Mouse (Mus musculus) heart, embryonic 10.5 days (tissue): ENCODE data around the gene Bcr. TPM values are rescaled to one million over a fixed set of nuclear protein-coding genes. Genes with fewer than 3 reads are reported as not detected.
A peak's percentile ranks its signal among the peaks of the same experiment; 100 is the strongest.
"Not testable (repeated sequence)": the region's sequence is repeated elsewhere in the genome, so short reads cannot be mapped to it uniquely, and the experiment has no call there.

Experiments used
- DNase-seq: peaks from one replicate; pipeline ENCODE4 v3.0.0-alpha.2; 2017; ENCODE audit warnings: low spot score
- H3K27ac ChIP-seq: fragments of 300-500 bp; sonication (generic); 2 replicates; pipeline ENCODE4 v1.5.1; 2016; ENCODE audit warnings: mild to moderate bottlenecking
- H3K27me3 ChIP-seq: fragments of 300-500 bp; sonication (generic); 2 replicates; pipeline ENCODE4 v1.6.1; 2016; ENCODE audit warnings: mild to moderate bottlenecking; ENCODE audit not compliant: poor library complexity, insufficient read depth, severe bottlenecking
- H3K36me3 ChIP-seq: fragments of 300-500 bp; sonication (generic); 2 replicates; pipeline ENCODE4 v1.6.1; 2016; ENCODE audit warnings: mild to moderate bottlenecking, moderate library complexity
- H3K4me1 ChIP-seq: fragments of 300-500 bp; sonication (generic); 2 replicates; pipeline ENCODE4 v1.6.1; 2016; ENCODE audit warnings: mild to moderate bottlenecking
- H3K4me3 ChIP-seq: fragments of 300-500 bp; sonication (generic); 2 replicates; pipeline ENCODE4 v1.5.1; 2016; ENCODE audit warnings: mild to moderate bottlenecking, moderate library complexity
- H3K9me3 ChIP-seq: fragments of 300-500 bp; sonication (generic); 2 replicates; pipeline ENCODE4 v1.6.1; 2016; ENCODE audit warnings: mild to moderate bottlenecking, moderate library complexity
- WGBS: fragments of 180-500 bp; shearing (Covaris S2); methylation state at CpG from one replicate; pipeline ENCODE4 v1.1.7; 2016; 5-methylcytosine and 5-hydroxymethylcytosine counted together
- polyA plus RNA-seq: library from polyadenylated mRNA; unstranded; fragments of >200 nt; fragmentation: Nextera tagmentation; extraction: Ambion mirVana; gene quantifications from 2 replicates; pipeline ENCODE4 v1.2.1, GENCODE M21; 2016

Gene Bcr
- polyA plus RNA-seq, 1 experiment from 2014 or later = 26.6 TPM

DNA sequence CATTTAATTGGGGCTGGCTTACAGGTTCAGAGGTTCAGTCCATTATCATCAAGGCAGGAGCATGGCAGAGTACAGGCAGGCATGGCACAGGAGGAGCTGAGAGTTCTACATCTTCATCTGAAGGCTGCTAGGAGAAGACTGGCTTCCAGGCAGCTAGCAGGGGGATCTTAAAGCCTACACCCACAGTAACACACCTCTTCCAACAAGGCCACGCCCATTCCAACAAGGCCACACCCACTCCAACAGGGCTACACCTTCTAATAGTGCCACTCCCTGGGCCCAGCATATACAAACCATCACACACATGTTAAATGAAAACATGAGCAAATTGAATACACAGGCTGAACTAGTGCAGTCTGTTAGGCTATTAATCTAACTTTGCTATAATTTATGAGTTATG is 18.3 kb upstream of the Bcr start:
- H3K27ac ChIP-seq, H3K4me3 ChIP-seq, H3K9me3 ChIP-seq, DNase-seq, H3K27me3 ChIP-seq: not testable (repeated sequence)
- WGBS = 12% methylated on average over 1 of the region's 1 CpGs
- peaks cover 14% of the 10 kb centered on the region; the same call in 1 of the 2 replicates for H3K36me3 ChIP-seq
- H3K4me1 ChIP-seq = peaks cover 21% of the 10 kb centered on the region

DNA sequence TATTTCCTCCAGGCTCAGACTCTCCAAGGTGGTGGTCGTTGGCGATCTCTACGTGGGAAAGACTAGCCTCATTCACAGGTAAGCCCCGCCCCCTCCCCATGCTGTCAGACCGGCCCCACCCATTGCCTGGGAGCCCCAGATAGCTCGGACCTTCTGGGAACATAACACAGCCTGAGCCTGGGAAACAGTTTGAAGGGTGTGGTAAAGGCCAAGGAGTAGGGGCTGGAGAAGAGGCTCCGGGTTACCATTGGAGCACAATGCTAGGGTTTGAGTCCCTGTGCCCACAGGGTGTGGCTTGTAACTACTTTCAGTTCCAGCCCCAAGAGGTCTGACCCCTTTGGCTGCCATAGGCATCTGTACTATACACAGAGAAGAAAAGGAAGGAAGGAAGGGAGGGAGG is 15.9 kb upstream of the Bcr start:
- peaks cover 4% of the 10 kb centered on the region; the same call in 1 of the 2 replicates for H3K27me3 ChIP-seq
- 27% methylated on average over 7 of the region's 7 CpGs for WGBS
- DNase-seq = no peak

DNA sequence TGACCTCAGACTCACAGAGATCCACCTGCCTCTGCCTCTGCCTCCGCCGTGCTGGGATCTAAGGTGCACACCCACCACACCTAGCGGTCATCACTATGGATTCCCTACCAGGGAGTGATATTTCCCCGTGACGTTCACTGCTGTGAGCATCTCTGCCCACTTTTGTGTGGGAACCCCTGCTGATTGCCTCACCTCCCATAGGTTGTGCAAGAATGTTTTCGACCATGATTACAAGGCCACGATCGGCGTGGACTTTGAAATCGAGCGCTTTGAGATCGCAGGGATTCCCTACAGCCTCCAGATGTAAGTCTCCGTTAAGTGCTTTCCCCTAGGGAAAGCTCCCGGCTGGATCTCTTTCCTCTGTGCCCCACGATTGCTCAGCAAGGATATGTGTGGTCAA is 14.6 kb upstream of the Bcr start:
- 87% methylated on average over 15 of the region's 15 CpGs for WGBS
- peaks cover 11% of the 10 kb centered on the region for H3K27me3 ChIP-seq
- peaks cover 12% of the 10 kb centered on the region; the same call in 1 of the 2 replicates for H3K4me1 ChIP-seq
- no peaks in the 10 kb centered on the region for H3K9me3 ChIP-seq
- no peak overlapping the region for H3K4me3 ChIP-seq
- H3K36me3 ChIP-seq = peaks cover 14% of the 10 kb centered on the region; the same call in 1 of the 2 replicates
- no peak for DNase-seq
- H3K27ac ChIP-seq = no peak overlapping the region

More for the DNA sequence above, 15.9 kb upstream of the Bcr start:
- Histone ChIP-seq H3K9me3 (no peaks in the 10 kb centered on the region), H3K4me1 (peaks cover 12% of the 10 kb centered on the region; the same call in 1 of the 2 replicates), H3K27ac (no peak overlapping the region), H3K36me3 (peaks cover 14% of the 10 kb centered on the region; the same call in 1 of the 2 replicates), H3K4me3 (no peak overlapping the region)

DNA sequence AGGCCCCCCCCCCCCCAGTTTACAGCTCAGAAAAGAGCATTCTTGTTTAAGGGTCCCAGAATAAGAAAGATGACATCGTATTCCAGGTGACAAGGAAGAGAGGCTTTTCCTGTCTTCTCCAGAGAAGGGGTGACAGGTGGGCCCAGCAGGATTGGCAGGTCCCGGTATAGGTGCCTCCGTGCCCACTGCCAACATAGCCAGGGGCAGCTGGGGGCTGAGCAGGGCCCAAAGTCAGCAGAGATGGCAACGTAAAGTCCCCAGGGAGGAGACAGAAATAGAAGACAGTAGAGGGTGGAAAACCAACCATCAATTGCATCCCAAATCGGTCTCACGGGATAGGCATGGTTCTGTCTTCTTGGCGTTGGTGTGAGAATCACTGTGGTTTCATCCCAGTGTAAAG is 11.7 kb upstream of the Bcr start:
- H3K4me1 ChIP-seq = peaks cover 21% of the 10 kb centered on the region
- no peak overlapping the region for H3K4me3 ChIP-seq
- no peak overlapping the region for H3K27ac ChIP-seq
- peaks cover 8% of the 10 kb centered on the region; the same call in 1 of the 2 replicates for H3K36me3 ChIP-seq
- peaks cover 24% of the 10 kb centered on the region for H3K27me3 ChIP-seq
- 85% methylated on average over 7 of the region's 7 CpGs for WGBS
- no peaks in the 10 kb centered on the region for H3K9me3 ChIP-seq
- DNase-seq = no peak

DNA sequence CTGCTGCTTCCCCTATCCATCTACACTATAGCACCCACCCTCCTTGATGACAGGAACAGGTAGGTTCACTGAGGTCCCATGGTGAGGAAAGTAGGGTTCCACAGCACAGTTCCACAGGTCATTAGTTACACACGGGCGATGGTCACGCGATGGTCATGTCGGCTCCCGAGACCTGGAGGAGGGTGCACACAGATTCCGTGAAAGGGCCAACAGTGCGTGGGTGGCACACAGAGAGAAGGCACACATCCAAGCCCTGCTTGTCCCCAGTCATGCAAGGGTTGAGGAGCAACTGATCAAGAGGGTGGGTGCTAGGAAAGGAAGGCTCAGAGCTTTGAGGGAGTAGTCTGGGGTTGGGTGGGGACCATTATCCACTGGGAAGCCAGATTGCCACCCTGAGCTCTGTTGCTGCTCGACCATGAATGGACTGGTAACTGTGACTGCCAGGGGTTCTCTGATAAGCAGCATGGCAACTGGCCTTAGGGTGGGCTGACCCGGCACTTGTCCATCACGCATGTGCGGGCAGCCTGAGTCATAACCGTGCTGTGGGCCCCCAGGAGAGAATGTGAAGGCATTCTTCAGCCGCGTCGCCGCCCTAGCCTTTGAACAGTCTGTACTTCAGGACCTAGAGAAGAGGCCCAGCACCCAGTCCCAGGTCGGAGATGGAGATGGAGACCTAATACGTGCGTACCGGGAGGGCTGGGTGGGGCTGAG is 8.9 kb upstream of the Bcr start:
- peaks cover 32% of the 10 kb centered on the region for H3K4me1 ChIP-seq
- 92% methylated on average over 21 of the region's 21 CpGs for WGBS
- no peak overlapping the region for H3K27ac ChIP-seq
- peaks cover 35% of the 10 kb centered on the region for H3K27me3 ChIP-seq
- H3K36me3 ChIP-seq = no peaks in the 10 kb centered on the region
- DNase-seq = no peak
- H3K9me3 ChIP-seq = no peaks in the 10 kb centered on the region
- no peak overlapping the region for H3K4me3 ChIP-seq

DNA sequence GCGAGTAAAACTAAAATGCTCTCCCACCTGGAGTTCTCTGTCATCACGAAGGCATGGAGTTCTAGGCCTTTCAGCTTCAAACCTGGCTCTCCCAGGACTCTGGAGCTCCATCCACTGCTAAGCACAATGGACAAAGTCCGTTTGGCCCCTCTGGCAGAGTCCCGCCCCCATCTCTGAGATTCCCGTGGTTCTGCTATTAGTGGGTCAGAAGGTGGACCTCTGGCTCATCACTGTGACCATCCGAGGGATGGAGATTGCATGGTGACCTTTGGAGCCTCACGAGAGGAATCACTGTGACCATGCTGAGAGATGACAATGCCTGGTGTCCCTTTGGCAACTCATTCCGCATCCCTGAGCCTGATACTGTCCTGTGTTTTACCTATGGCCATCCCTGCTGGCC is 7.5 kb upstream of the Bcr start:
- WGBS = 82% methylated on average over 8 of the region's 8 CpGs
- Histone ChIP-seq H3K27me3 (peaks cover 48% of the 10 kb centered on the region), H3K27ac (no peak overlapping the region), H3K4me3 (no peak overlapping the region), H3K9me3 (no peaks in the 10 kb centered on the region), H3K4me1 (peaks cover 32% of the 10 kb centered on the region), H3K36me3 (no peaks in the 10 kb centered on the region)
- DNase-seq = no peak

DNA sequence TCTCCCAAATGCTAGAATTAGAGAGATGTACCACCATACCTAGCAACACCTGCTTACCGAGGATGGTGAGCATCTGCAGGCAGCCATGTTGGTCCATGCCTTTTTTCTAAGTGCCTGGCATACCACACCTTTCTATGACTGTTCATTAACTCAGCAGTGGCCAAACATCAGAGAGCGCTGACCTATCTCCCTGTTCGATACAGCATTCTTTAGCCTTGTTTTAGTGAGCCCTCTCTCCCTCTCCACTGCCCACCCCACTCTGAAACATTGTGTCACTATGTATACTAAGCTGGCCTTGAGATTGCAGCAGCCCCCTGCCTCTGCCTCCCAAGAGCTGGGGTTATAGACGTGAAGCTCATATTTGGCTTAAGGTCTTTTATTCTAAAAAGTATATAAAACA is 6.7 kb upstream of the Bcr start:
- no peak overlapping the region for H3K4me3 ChIP-seq
- no peaks in the 10 kb centered on the region for H3K36me3 ChIP-seq
- peaks cover 50% of the 10 kb centered on the region for H3K27me3 ChIP-seq
- WGBS = 77% methylated on average over 4 of the region's 4 CpGs
- H3K4me1 ChIP-seq = peaks cover 32% of the 10 kb centered on the region
- H3K9me3 ChIP-seq = no peaks in the 10 kb centered on the region
- H3K27ac ChIP-seq = no peak overlapping the region
- DNase-seq = no peak

DNA sequence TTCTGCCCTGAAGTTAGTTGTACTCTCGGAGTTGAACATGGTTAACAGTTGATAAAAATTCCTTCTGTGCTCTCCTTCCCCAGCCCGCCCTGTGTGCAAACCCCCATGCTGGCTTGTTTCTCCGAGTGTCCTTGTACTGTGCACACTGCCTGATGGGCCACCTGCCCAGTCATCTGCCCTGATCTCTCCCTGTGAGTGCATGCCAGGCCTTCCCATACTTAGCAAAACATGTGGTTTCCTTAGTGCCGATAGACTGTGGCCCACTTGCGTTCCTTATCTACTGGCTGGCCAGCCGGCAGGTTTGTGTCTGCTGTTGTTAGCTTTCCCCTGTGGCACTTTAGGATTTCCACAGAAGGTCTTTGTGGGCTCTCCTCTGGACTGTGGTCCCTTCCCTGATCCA is 6.3 kb upstream of the Bcr start:
- H3K27ac ChIP-seq = no peak overlapping the region
- H3K27me3 ChIP-seq = peaks cover 47% of the 10 kb centered on the region
- no peak overlapping the region for H3K4me3 ChIP-seq
- H3K9me3 ChIP-seq = no peaks in the 10 kb centered on the region
- H3K4me1 ChIP-seq = peaks cover 32% of the 10 kb centered on the region
- WGBS = 24% methylated on average over 6 of the region's 6 CpGs
- H3K36me3 ChIP-seq = no peaks in the 10 kb centered on the region
- no peak for DNase-seq

DNA sequence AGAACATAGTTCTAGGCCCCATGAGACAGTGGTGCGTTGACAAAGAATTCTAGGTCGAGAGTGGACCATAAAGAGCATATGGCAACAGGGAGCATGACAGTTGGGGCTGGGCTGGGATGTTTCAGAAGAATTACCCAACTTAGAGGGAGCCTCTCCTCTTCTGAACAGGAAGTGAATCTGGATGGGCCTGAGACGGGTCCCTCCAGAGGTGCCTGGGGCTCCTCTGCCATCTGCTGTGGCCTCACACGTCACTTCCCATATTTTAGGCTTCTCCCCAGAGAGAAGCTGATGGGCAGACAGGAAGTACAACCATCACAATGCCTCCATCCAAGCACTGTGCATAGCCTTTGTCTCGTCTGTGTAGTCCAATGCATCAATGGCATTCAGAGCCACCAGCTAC is 4.7 kb upstream of the Bcr start:
- no peak for DNase-seq
- Histone ChIP-seq H3K4me1 (peaks cover 40% of the 10 kb centered on the region), H3K36me3 (no peaks in the 10 kb centered on the region), H3K4me3 (no peak overlapping the region), H3K9me3 (no peaks in the 10 kb centered on the region), H3K27me3 (peaks cover 40% of the 10 kb centered on the region), H3K27ac (no peak overlapping the region)
- 78% methylated on average over 5 of the region's 5 CpGs for WGBS

DNA sequence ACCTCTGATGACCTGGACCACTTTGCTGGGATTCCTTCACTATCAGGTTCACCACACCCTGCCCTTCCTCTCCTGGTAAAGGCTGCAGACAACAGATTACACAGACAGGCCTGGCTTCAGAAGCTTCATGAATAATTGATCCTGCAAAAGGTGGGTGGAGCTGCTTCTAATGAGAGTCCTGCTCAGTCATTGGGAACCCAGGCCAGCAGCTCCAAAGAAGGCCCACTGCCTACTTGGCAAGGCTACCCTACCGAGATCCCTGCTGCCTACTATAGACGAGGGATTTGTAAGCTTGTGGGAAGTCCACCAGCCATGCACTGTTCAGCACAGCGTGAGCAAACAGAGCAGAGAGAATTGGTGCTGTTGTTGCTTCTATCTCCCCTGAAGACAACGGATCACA is 4.1 kb upstream of the Bcr start:
- Histone ChIP-seq H3K36me3 (no peaks in the 10 kb centered on the region), H3K27me3 (peaks cover 35% of the 10 kb centered on the region), H3K4me1 (peaks cover 45% of the 10 kb centered on the region), H3K4me3 (no peak overlapping the region), H3K27ac (no peak overlapping the region), H3K9me3 (no peaks in the 10 kb centered on the region)
- no peak for DNase-seq
- WGBS = 24% methylated on average over 4 of the region's 4 CpGs

DNA sequence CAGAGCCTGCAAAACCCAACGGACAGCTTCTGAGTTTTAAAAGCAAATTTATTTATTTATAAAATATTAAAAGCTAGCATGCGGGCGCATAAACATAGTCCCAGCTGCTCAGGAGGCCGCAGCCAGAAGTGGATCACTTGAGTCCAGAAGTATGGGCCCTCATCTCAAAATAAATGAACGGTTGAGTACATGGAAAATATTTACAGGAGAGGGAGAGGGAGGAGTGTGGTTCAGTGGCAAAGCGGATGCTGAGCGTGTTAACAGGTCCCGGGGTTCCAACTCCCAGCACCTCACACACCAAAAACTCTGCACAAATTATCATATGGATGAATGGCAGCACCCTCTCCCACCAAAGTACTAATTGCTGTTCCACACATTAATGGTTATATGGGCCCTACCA is 2.1 kb upstream of the Bcr start:
- 82% methylated on average over 8 of the region's 8 CpGs for WGBS
- DNase-seq = no peak
- no peaks in the 10 kb centered on the region for H3K9me3 ChIP-seq
- H3K4me1 ChIP-seq = peaks cover 58% of the 10 kb centered on the region
- no peak overlapping the region for H3K27ac ChIP-seq
- no peak overlapping the region for H3K4me3 ChIP-seq
- H3K27me3 ChIP-seq = peaks cover 44% of the 10 kb centered on the region
- no peaks in the 10 kb centered on the region for H3K36me3 ChIP-seq

DNA sequence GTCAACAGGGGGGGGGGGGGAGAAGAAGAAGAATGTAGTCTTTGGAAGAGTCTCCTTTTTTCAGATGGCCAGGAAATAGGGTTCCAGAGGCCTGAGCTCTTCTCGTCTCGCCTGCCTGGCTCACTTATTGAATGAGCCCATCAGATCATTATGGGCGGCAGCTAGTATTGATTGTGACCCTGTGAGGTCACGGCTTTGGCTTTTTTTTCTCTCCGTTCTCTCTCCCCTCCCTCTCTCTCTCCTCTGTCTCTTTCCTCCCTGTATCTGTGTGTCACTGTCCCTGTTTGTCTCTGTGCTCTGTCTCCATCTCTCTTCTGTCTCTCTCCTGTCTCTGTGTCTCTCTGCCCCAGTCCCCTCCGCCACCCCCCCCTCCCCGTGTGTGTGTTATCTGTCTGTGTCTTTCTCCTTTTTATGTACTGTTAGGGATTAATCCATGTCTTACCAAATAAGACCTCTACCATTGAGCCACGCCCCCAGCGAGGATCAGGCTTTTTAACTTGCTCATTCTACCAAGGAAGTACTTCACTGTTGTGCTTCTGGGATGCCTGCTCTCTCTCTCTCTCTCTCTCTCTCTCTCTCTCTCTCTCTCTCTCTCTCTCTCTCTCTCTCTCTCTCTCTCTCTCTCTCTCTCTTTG is 1.5 kb upstream of the Bcr start:
- WGBS = 47% methylated on average over 9 of the region's 9 CpGs
- 0 out of 2 replicates have a peak overlapping the region, but pooled peaks have one; percentile 12 for H3K4me3 ChIP-seq
- peaks cover 45% of the 10 kb centered on the region for H3K27me3 ChIP-seq
- 0 out of 2 replicates have a peak overlapping the region, but pooled peaks have one; percentile 18 for H3K27ac ChIP-seq
- no peak for DNase-seq
- no peaks in the 10 kb centered on the region for H3K36me3 ChIP-seq
- peaks cover 60% of the 10 kb centered on the region for H3K4me1 ChIP-seq
- H3K9me3 ChIP-seq = no peaks in the 10 kb centered on the region

DNA sequence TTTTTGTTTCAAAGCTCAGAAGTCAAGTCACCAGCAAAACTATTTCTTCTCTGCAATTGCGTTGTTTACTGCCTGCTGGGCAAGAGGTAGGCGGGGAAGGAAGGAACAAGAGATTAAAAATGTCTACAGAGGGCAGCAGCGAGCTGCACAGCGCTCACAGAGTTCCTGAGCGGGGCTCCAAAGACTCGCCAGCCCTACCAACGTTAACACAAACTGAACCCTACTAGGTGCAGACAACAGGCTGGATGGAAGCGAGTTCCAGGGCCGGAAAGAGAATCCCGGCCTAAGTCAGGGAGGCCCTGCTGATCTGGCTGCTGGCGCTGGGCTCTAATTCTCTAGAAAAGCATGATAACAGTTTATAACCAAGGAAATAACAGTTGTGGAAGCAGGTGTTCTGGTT is 996 bp upstream of the Bcr start:
- under 1% methylated on average over 11 of the region's 11 CpGs for WGBS
- peak overlapping the region; percentile 91; the same call in 1 of the 2 replicates for H3K4me3 ChIP-seq

More for the DNA sequence above, 996 bp upstream of the Bcr start:
- Histone ChIP-seq H3K36me3 (peaks cover 1% of the 10 kb centered on the region; the same call in 1 of the 2 replicates), H3K4me1 (peaks cover 58% of the 10 kb centered on the region), H3K27ac (0 out of 2 replicates have a peak overlapping the region, but pooled peaks have one; percentile 91), H3K27me3 (peaks cover 45% of the 10 kb centered on the region), H3K9me3 (no peaks in the 10 kb centered on the region)
- no peak for DNase-seq
